Mouse (Mus musculus): ENCODE measurements around the gene Olfr1370.

DNA sequence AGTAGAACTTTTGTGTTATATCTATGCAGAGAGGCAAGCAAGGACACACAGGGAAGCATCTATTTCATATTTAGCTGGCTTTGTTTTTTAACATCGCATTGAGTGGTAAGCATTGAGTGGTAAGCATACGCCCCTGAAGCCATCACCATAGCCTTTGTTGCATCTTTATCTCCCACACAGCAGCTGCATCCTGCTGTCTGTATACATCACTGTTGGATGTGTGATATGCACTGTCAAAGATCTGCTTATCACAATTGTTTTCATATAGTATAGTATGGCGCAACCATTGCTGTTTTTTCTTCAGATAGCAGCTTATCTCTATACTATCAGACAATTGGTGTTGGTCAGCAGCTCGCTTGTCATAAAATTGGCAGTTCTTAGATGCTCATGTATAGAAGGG is 39.4 kb upstream of the Olfr1370 start:
- TF ChIP-seq CTCF (IDR thresholded peaks at IDR 0.05; ENCODE audit: control insufficient read depth, insufficient read depth, insufficient replicate concordance, low read depth, low read length) (no peak), POLR2A (IDR thresholded peaks at IDR 0.05; ENCODE audit: control insufficient read depth, low read depth, low read length) (no peak)
